Mouse (Mus musculus): ENCODE measurements around the gene Gm3642.
"Not testable (repeated sequence)": the region's sequence is repeated elsewhere in the genome, so short reads cannot be mapped to it uniquely, and the experiment has no call there.

Gene Gm3642

GRCm38 (mm10) chr14:6840211-6840610 lies at the start of gene Gm3642:
Gm3642 (minus strand) TSS chr14:6840311.
- DNase-seq, result not testable (repeated sequence)

- DNase-seq, result not testable (repeated sequence)
Measured at GRCm38 (mm10) chr14:6889521-6890012, 49.5 kb upstream of the Gm3642 start, which contains the start of gene Gm3667. Gm3667 (minus strand) TSS chr14:6889962.

GRCm38 (mm10) chr14:6888811-6889210 lies 48.7 kb upstream of the Gm3642 start:
- peak; percentile 10 for DNase-seq

- not testable (repeated sequence) for DNase-seq
Measured at GRCm38 (mm10) chr14:6823297-6823696, 16.8 kb downstream of the Gm3642 start.
